Mouse (Mus musculus) heart, postnatal 36 days (tissue): ENCODE data around the gene BC147527. TPM values are rescaled to one million over a fixed set of nuclear protein-coding genes. Genes with fewer than 3 reads are reported as not detected.
"Not testable (repeated sequence)": the region's sequence is repeated elsewhere in the genome, so short reads cannot be mapped to it uniquely, and the experiment has no call there.

ENCODE experiments used
- DNase-seq, 2 experiments: peaks; one replicate each; pipeline ENCODE4 v3.0.0; 2021 to 2022
- intact Hi-C: fragments of 180-260 bp; cut with DNase I; formaldehyde crosslinking; loops from one replicate; pipeline ENCODE4 v1.15.1; 2025
- total RNA-seq, 2 experiments: library from RNA; stranded (reverse); gene quantifications; 2 replicates each; pipeline ENCODE4 v1.2.3; 2021

The BC147527 gene
- total RNA-seq: under 1 TPM in 1 of 2 experiments, not detected in 1; 0.22 TPM

- intact Hi-C loops: no loop called here
- DNase-seq: no peak
These were observed at the start of gene BC147527 for GRCm38 (mm10) chr13:120299991-120300442. BC147527 (plus strand) TSS chr13:120300392.

GRCm38 (mm10) chr13:120251208-120251924, 48.8 kb upstream of the BC147527 start:
- DNase-seq, intact Hi-C loops: not testable (repeated sequence)

- intact Hi-C loops, DNase-seq: not testable (repeated sequence)
These were observed 41.2 kb upstream of the BC147527 start for GRCm38 (mm10) chr13:120258817-120259658.

GRCm38 (mm10) chr13:120259718-120260117, 40.5 kb upstream of the BC147527 start:
- DNase-seq, intact Hi-C loops: not testable (repeated sequence)

- intact Hi-C loops, DNase-seq: not testable (repeated sequence)
These were observed 37.3 kb upstream of the BC147527 start, which contains the start of gene AF067061 for GRCm38 (mm10) chr13:120262870-120263269. AF067061 (plus strand) TSS chr13:120263114.

- DNase-seq, intact Hi-C loops: not testable (repeated sequence)
These were observed 22.4 kb upstream of the BC147527 start for GRCm38 (mm10) chr13:120277837-120278236.

GRCm38 (mm10) chr13:120278784-120279183, 21.4 kb upstream of the BC147527 start:
- no peak for DNase-seq
- intact Hi-C loops: no loop called here

GRCm38 (mm10) chr13:120299324-120299894, 783 bp upstream of the BC147527 start:
- intact Hi-C loops: no loop called here
- DNase-seq: no peak

GRCm38 (mm10) chr13:120300853-120301252, 661 bp downstream of the BC147527 start:
- intact Hi-C loops: no loop called here
- DNase-seq: no peak

GRCm38 (mm10) chr13:120310749-120311148, 10.6 kb downstream of the BC147527 start:
- intact Hi-C loops: no loop called here
- DNase-seq: no peak

GRCm38 (mm10) chr13:120313584-120313983, 13.4 kb downstream of the BC147527 start:
- DNase-seq: no peak
- intact Hi-C loops: no loop called here

GRCm38 (mm10) chr13:120316578-120316977, 16.4 kb downstream of the BC147527 start, which contains the start of gene Tcstv3:
Tcstv3 (plus strand) TSS chr13:120316878.
- intact Hi-C loops, DNase-seq: not testable (repeated sequence)

GRCm38 (mm10) chr13:120320183-120320582, 20.0 kb downstream of the BC147527 start:
- DNase-seq: no peak
- intact Hi-C loops: no loop called here

GRCm38 (mm10) chr13:120320721-120321120, 20.5 kb downstream of the BC147527 start:
- no peak for DNase-seq
- intact Hi-C loops: no loop called here

Other genes starting within 250 kb of the BC147527 start
- under 1 TPM in 1 of 2 experiments, not detected in 1; 0.31 TPM for gene Gm21188, start 248.2 kb upstream of the BC147527 start, total RNA-seq
- gene Gm20767, start 160.1 kb upstream of the BC147527 start, total RNA-seq: not detected
- gene Gm21818, start 128.0 kb upstream of the BC147527 start, total RNA-seq: not detected
- not detected for gene Gm21762, start 84.4 kb upstream of the BC147527 start, total RNA-seq
- gene Gm21731, start 61.3 kb upstream of the BC147527 start, total RNA-seq: not detected
- gene AF067061, start 37.3 kb upstream of the BC147527 start, total RNA-seq: not detected
- gene Tcstv3, start 16.5 kb downstream of the BC147527 start, total RNA-seq: not detected